Mouse (Mus musculus) hindbrain, embryonic 10.5 days (tissue): ENCODE data around the gene Frrs1. TPM values are rescaled to one million over a fixed set of nuclear protein-coding genes. Genes with fewer than 3 reads are reported as not detected.

Experiments
- polyA plus RNA-seq: library from polyadenylated mRNA; unstranded; fragments of >200 nt; fragmentation: Nextera tagmentation; extraction: Ambion mirVana; gene quantifications from 2 replicates; pipeline ENCODE4 v1.2.1, GENCODE M21; 2016

Gene Frrs1
- polyA plus RNA-seq, 1 experiment from 2014 or later = 8.7 TPM

Other genes with a start within 250 kb of the Frrs1 start
- gene Trmt13, start 244.9 kb upstream of the Frrs1 start, polyA plus RNA-seq = 22.4 and 23.5 TPM in 2 replicates
- gene Mfsd14a, start 196.8 kb upstream of the Frrs1 start, polyA plus RNA-seq = 69.4 and 80.9 TPM in 2 replicates
- not detected in 2 replicates for gene Gm43191, start 178.2 kb upstream of the Frrs1 start, polyA plus RNA-seq
- gene Slc35a3, start 146.6 kb upstream of the Frrs1 start, polyA plus RNA-seq = 5.7 and 7.8 TPM in 2 replicates
- gene Agl, start 51.3 kb upstream of the Frrs1 start, polyA plus RNA-seq = 9.6 and 10.7 TPM in 2 replicates
- not detected in 2 replicates for gene 4930455H04Rik, start 108.8 kb downstream of the Frrs1 start, polyA plus RNA-seq
- gene Palmd, start 109.5 kb downstream of the Frrs1 start, polyA plus RNA-seq = 1.9 and 2.6 TPM in 2 replicates